In genomic region chr17:50020211-50021001, GRCm38 (mm10) we compare ENCODE assay signal across 8 mouse cellular contexts.
A peak's percentile ranks its signal among the peaks of the same experiment; 100 is the strongest.
DNase-seq lines count a peak whose midpoint lies in the region; ATAC-seq and TF ChIP-seq lines count a peak whose summit lies in the region.

No protein-coding gene starts in this region.

- peaks cover 4% of the 10 kb centered on the region for H3K4me1 ChIP-seq in bone marrow, adult 2 months (ENCODE audit: control insufficient read depth, insufficient read depth, low read length)
- H3K4me1 ChIP-seq in embryonic facial prominence, embryonic 12.5 days = no peaks in the 10 kb centered on the region
- peaks cover 37% of the 10 kb centered on the region for H3K4me1 ChIP-seq in hindbrain, embryonic 14.5 days (replicated peaks; ENCODE audit: control insufficient read depth, insufficient read depth, low read length)
- peaks cover 13% of the 10 kb centered on the region for H3K4me1 ChIP-seq in midbrain, postnatal 0 days (ENCODE audit: insufficient read depth, low read length)

- DNase-seq in layer of hippocampus, adult 11-12 months (ENCODE audit: low spot score) = peak; percentile 20
- DNase-seq in layer of hippocampus, adult 9-11 months = no peak
- peak; percentile 60 for DNase-seq in hindbrain, embryonic 14.5 days (ENCODE audit: low spot score)
- peak; percentile 77 for DNase-seq in midbrain, postnatal 0 days (ENCODE audit: low spot score)
- no peak for DNase-seq in yolk sac, embryonic 10.5 days (ENCODE audit: low spot score)
- DNase-seq in thymus, postnatal 4 days = no peak

- peak; percentile 52; the same call in 1 of the 2 replicates for ATAC-seq in embryonic facial prominence, embryonic 12.5 days (ENCODE audit: insufficient number of reproducible peaks, insufficient read depth, low FRiP score, low TSS enrichment)
- peak; percentile 78 for ATAC-seq in hindbrain, embryonic 14.5 days (ENCODE audit: low FRiP score)
- peak; percentile 75 for ATAC-seq in midbrain, postnatal 0 days (ENCODE audit: low FRiP score)

- H3K4me2 ChIP-seq in embryonic facial prominence, embryonic 12.5 days (replicated peaks) = no peak overlapping the region
- peak overlapping the region; percentile 15; the same call in 1 of the 2 replicates for H3K4me2 ChIP-seq in hindbrain, embryonic 14.5 days (replicated peaks)
- H3K4me2 ChIP-seq in midbrain, postnatal 0 days (ENCODE audit: low read depth, low read length, poor library complexity, severe bottlenecking) = no peak overlapping the region

- H3K4me3 ChIP-seq in bone marrow, adult 2 months (replicated peaks; ENCODE audit: control insufficient read depth, low read depth, low read length) = peak overlapping the region; percentile 23
- H3K4me3 ChIP-seq in embryonic facial prominence, embryonic 12.5 days = no peak overlapping the region
- H3K4me3 ChIP-seq in hindbrain, embryonic 14.5 days (replicated peaks; ENCODE audit: low read length) = no peak overlapping the region
- H3K4me3 ChIP-seq in midbrain, postnatal 0 days (ENCODE audit: low read depth, low read length) = no peak overlapping the region

- TF ChIP-seq CTCF in bone marrow, adult 2 months (IDR thresholded peaks at IDR 0.05; ENCODE audit: control insufficient read depth, insufficient read depth, low read length) = no peak
- no peak for TF ChIP-seq CTCF in midbrain, postnatal 0 days (IDR thresholded peaks at IDR 0.05)

- no peaks in the 10 kb centered on the region for H3K36me3 ChIP-seq in embryonic facial prominence, embryonic 12.5 days
- no peaks in the 10 kb centered on the region for H3K36me3 ChIP-seq in hindbrain, embryonic 14.5 days (replicated peaks; ENCODE audit: control insufficient read depth, insufficient read depth)
- no peaks in the 10 kb centered on the region for H3K36me3 ChIP-seq in midbrain, postnatal 0 days (ENCODE audit: insufficient read depth, low read length)

- 21% methylated on average over 16 of the region's 16 CpGs for WGBS in bone marrow, adult 2 months
- WGBS in embryonic facial prominence, embryonic 12.5 days = 69% methylated on average over 16 of the region's 16 CpGs
- 44% methylated on average over 16 of the region's 16 CpGs for whole genome bisulfite sequencing in hindbrain, embryonic 14.5 days
- 33% methylated on average over 16 of the region's 16 CpGs for WGBS in midbrain, postnatal 0 days

- no peaks in the 10 kb centered on the region for H3K27me3 ChIP-seq in embryonic facial prominence, embryonic 12.5 days
- no peaks in the 10 kb centered on the region for H3K27me3 ChIP-seq in hindbrain, embryonic 14.5 days (ENCODE audit: control insufficient read depth, insufficient read depth, low read length)
- no peaks in the 10 kb centered on the region for H3K27me3 ChIP-seq in midbrain, postnatal 0 days (ENCODE audit: insufficient read depth, low read length)

- peak; percentile 87 for TF ChIP-seq POLR2A in bone marrow, adult 2 months (IDR thresholded peaks at IDR 0.05; ENCODE audit: borderline replicate concordance, control insufficient read depth, low read depth, low read length)

- H3K9ac ChIP-seq in embryonic facial prominence, embryonic 12.5 days = no peak overlapping the region
- peak overlapping the region; percentile 42; the same call in 1 of the 2 replicates for H3K9ac ChIP-seq in hindbrain, embryonic 14.5 days
- H3K9ac ChIP-seq in midbrain, postnatal 0 days (replicated peaks; ENCODE audit: low read length, poor library complexity, severe bottlenecking) = no peak overlapping the region

- no peaks in the 10 kb centered on the region for H3K9me3 ChIP-seq in embryonic facial prominence, embryonic 12.5 days
- no peaks in the 10 kb centered on the region for H3K9me3 ChIP-seq in hindbrain, embryonic 14.5 days (ENCODE audit: control insufficient read depth, low read length)
- no peaks in the 10 kb centered on the region for H3K9me3 ChIP-seq in midbrain, postnatal 0 days (ENCODE audit: low read length)

- H3K27ac ChIP-seq in bone marrow, adult 2 months (ENCODE audit: control insufficient read depth, insufficient read depth, low read depth, low read length, poor library complexity) = peak overlapping the region; percentile 97
- no peak overlapping the region for H3K27ac ChIP-seq in embryonic facial prominence, embryonic 12.5 days
- peak overlapping the region; percentile 81 for H3K27ac ChIP-seq in hindbrain, embryonic 14.5 days
- H3K27ac ChIP-seq in midbrain, postnatal 0 days (ENCODE audit: low read depth, low read length) = peak overlapping the region; percentile 38

Comparison
In these comparisons a context has a peak if more than half of its experiments do, and no peak if none do; other contexts are left out.
1. DNase-seq: peak in layer of hippocampus, adult 11-12 months (single experiment), hindbrain, embryonic 14.5 days (single experiment) and midbrain, postnatal 0 days (single experiment); none in layer of hippocampus, adult 9-11 months (single experiment), yolk sac, embryonic 10.5 days (single experiment) and thymus, postnatal 4 days (single experiment).
2. Peak in every context shown above with its lines, with median percentiles within 50 percentile points of each other: ATAC-seq.